Mouse (Mus musculus): ENCODE results near the gene Mical2.

Mical2 gene

GRCm38 (mm10) chr7:112413286-112413685 lies 187.6 kb downstream of the Mical2 start:
- no peak for DNase-seq

- DNase-seq, result no peak
Measured at GRCm38 (mm10) chr7:112416058-112416526, 190.4 kb downstream of the Mical2 start.

GRCm38 (mm10) chr7:112416730-112417513 lies 191.3 kb downstream of the Mical2 start:
- no peak for DNase-seq

- DNase-seq, result no peak
Measured at GRCm38 (mm10) chr7:112417598-112417997, 191.9 kb downstream of the Mical2 start.

- no peak for DNase-seq
Measured at GRCm38 (mm10) chr7:112423438-112423837, 197.8 kb downstream of the Mical2 start.

- DNase-seq, result no peak
Measured at GRCm38 (mm10) chr7:112426811-112427210, 201.2 kb downstream of the Mical2 start.

- DNase-seq, result peak; percentile 49
Measured at GRCm38 (mm10) chr7:112427357-112428157, 201.9 kb downstream of the Mical2 start, which contains the start of gene Parva. Parva (plus strand) TSS chr7:112427505.

- peak; percentile 60 for DNase-seq
Measured at GRCm38 (mm10) chr7:112428158-112428535, 202.5 kb downstream of the Mical2 start.

- no peak for DNase-seq
Measured at GRCm38 (mm10) chr7:112439846-112440245, 214.2 kb downstream of the Mical2 start.

- DNase-seq, result no peak
Measured at GRCm38 (mm10) chr7:112444152-112444984, 218.7 kb downstream of the Mical2 start.

- DNase-seq, result no peak
Measured at GRCm38 (mm10) chr7:112444985-112445367, 219.3 kb downstream of the Mical2 start.

- DNase-seq, result no peak
Measured at GRCm38 (mm10) chr7:112446498-112446897, 220.8 kb downstream of the Mical2 start.

- DNase-seq, result peak; percentile 26
Measured at GRCm38 (mm10) chr7:112449954-112450700, 224.5 kb downstream of the Mical2 start.

GRCm38 (mm10) chr7:112452471-112452870 lies 226.8 kb downstream of the Mical2 start:
- DNase-seq, result no peak

GRCm38 (mm10) chr7:112453805-112454214 lies 228.2 kb downstream of the Mical2 start:
- no peak for DNase-seq

- no peak for DNase-seq
Measured at GRCm38 (mm10) chr7:112454380-112454779, 228.7 kb downstream of the Mical2 start.

GRCm38 (mm10) chr7:112454951-112455350 lies 229.3 kb downstream of the Mical2 start:
- DNase-seq, result no peak

GRCm38 (mm10) chr7:112455566-112456110 lies 230.0 kb downstream of the Mical2 start:
- no peak for DNase-seq

GRCm38 (mm10) chr7:112457373-112457772 lies 231.7 kb downstream of the Mical2 start:
- DNase-seq, result no peak

GRCm38 (mm10) chr7:112457920-112458319 lies 232.3 kb downstream of the Mical2 start:
- no peak for DNase-seq

GRCm38 (mm10) chr7:112458440-112458839 lies 232.8 kb downstream of the Mical2 start:
- DNase-seq, result no peak

Measured in liver (tissue).